Mouse (Mus musculus) stomach, embryonic 16.5 days (tissue): ENCODE measurements around the gene Cldn14. TPM values are rescaled to one million over a fixed set of nuclear protein-coding genes. Genes with fewer than 3 reads are reported as not detected.
"Not testable (repeated sequence)": the region's sequence is repeated elsewhere in the genome, so short reads cannot be mapped to it uniquely, and the experiment has no call there.

Experiments used
- ATAC-seq: fragments of 200-750 bp; cut with Nextera tagmentation; 2 replicates; pipeline ENCODE4 v1.8.0; 2017; ENCODE audit warnings: moderate number of reproducible peaks, moderate TSS enrichment; ENCODE audit not compliant: insufficient read depth, low FRiP score
- H3K27ac ChIP-seq: fragments of 300-500 bp; sonication (generic); 2 replicates; pipeline ENCODE4 v1.5.1; 2014; ENCODE audit warnings: low read length
- H3K27me3 ChIP-seq: fragments of 300-500 bp; sonication (generic); 2 replicates; pipeline ENCODE4 v1.6.1; 2014; ENCODE audit warnings: low read length, control low read depth, mixed read lengths; ENCODE audit not compliant: control insufficient read depth, insufficient read depth
- H3K36me3 ChIP-seq: fragments of 300-500 bp; sonication (generic); 2 replicates; pipeline ENCODE4 v1.6.1; 2014; ENCODE audit warnings: low read length; ENCODE audit not compliant: control insufficient read depth, insufficient read depth
- H3K4me1 ChIP-seq: fragments of 300-500 bp; sonication (generic); 2 replicates; pipeline ENCODE4 v1.6.1; 2014; ENCODE audit warnings: low read length, control low read depth, mixed read lengths; ENCODE audit not compliant: control insufficient read depth, insufficient read depth
- H3K4me2 ChIP-seq: fragments of 300-500 bp; sonication (generic); 2 replicates; pipeline ENCODE4 v1.6.1; 2014; ENCODE audit warnings: low read depth, low read length, mixed read lengths
- H3K4me3 ChIP-seq: fragments of 300-500 bp; sonication (generic); replicated peaks from 2 replicates; pipeline ENCODE4 v1.5.1; 2014; ENCODE audit warnings: mild to moderate bottlenecking, low read length
- H3K9ac ChIP-seq: fragments of 300-500 bp; sonication (generic); 2 replicates; pipeline ENCODE4 v1.6.1; 2014; ENCODE audit warnings: low read length
- H3K9me3 ChIP-seq: fragments of 300-500 bp; sonication (generic); replicated peaks from 2 replicates; pipeline ENCODE4 v1.6.1; 2016; ENCODE audit warnings: low read length, control low read depth; ENCODE audit not compliant: control insufficient read depth
- WGBS: fragments of 180-500 bp; shearing (Covaris S2); extraction: QIAGEN DNeasy Blood & Tissue Kit; methylation state at CpG from one replicate; pipeline ENCODE4 v1.1.7; 2014; 5-methylcytosine and 5-hydroxymethylcytosine counted together
- polyA plus RNA-seq: library from polyadenylated mRNA; unstranded; fragments of >200 nt; fragmentation: Nextera tagmentation; extraction: Ambion mirVana; gene quantifications from 2 replicates; pipeline ENCODE4 v1.2.1, GENCODE M21; 2015

Gene Cldn14
- polyA plus RNA-seq, 1 experiment from 2014 or later: 0.14 TPM

DNA sequence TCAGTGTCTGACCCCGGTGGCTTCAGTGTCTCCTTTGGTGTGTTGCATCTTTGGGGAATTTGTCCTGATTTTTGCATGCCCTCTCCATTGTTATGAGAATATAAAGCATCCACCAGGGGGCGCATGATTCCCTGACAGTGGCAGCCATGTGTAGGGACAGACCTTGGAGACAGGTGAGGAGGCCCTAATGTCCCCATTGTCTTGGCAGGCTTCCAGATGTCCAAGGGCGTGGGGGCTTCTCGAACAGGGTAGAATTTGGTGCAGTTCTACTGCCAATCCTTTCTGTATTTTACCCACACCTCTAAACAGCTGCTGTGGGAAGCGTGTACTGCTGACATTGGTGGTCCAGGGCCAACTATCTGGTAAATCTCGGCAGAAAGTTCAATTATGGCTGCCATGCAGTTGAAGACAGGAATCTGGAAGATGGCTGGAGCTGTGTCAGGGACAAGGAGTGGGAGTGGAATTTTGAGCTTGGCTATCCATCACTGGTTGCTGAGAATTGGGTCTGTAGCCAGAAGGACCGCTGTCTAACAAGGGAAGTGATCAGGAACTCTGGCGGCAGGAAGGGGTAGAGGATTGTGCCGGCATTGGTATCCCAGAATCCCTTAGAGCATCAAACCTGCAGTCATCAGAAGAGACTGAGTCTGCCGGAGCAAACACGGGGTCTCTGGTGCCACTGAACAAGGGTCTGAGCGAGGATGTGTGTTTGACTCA lies 29.8 kb upstream of the Cldn14 start:
- 57% methylated on average over 12 of the region's 12 CpGs for WGBS
- peak; percentile 27; the same call in 1 of the 2 replicates for ATAC-seq

DNA sequence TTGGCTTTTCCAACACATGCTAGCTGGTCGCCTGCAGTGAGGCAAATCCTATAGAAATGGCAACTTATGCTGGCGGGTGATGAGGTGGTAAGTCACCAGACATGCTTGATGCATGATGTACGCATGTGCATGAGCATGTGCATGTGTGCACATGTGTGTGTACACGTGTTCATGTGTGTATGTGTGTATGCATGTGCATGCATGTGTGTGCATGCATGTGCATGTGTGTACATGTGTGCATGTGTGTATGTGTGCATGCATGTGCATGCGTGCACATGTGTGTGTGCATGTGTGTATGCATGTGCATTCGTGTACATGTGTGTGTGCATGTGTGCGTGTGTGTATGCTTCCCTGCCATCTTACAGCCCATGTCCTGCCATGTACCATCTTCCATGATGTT lies 28.6 kb upstream of the Cldn14 start:
- H3K27ac ChIP-seq: no peak overlapping the region
- WGBS: 91% methylated on average over 7 of the region's 7 CpGs
- H3K27me3 ChIP-seq: no peaks in the 10 kb centered on the region
- no peaks in the 10 kb centered on the region for H3K36me3 ChIP-seq
- H3K9ac ChIP-seq: no peak overlapping the region
- no peak overlapping the region for H3K4me3 ChIP-seq
- no peaks in the 10 kb centered on the region; the same call in 1 of the 2 replicates for H3K4me1 ChIP-seq
- no peaks in the 10 kb centered on the region for H3K9me3 ChIP-seq
- ATAC-seq: no peak
- H3K4me2 ChIP-seq: no peak overlapping the region

More for the DNA sequence above, 29.8 kb upstream of the Cldn14 start:
- Histone ChIP-seq H3K27me3 (no peaks in the 10 kb centered on the region), H3K9me3 (no peaks in the 10 kb centered on the region), H3K9ac (no peak overlapping the region), H3K4me3 (no peak overlapping the region), H3K4me2 (no peak overlapping the region), H3K4me1 (no peaks in the 10 kb centered on the region; the same call in 1 of the 2 replicates), H3K36me3 (no peaks in the 10 kb centered on the region), H3K27ac (no peak overlapping the region)

DNA sequence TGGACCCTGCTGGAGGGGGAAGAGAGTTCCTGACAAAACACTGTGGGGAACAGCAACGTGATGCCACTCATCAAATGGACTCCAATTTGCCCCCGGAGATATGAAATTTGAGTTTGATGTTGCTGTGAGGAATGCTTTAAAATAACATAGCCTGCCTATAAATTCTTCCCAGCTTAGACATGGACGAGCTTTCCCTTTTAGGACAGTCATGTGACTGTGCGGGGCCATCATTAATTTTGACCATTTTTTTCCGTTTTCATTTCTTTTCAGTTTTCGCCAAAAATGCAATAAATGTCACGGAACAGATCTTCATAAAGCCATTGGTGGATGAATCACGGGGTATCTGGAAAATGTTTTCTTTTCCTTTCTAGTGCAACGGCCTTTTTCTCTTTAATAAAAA lies 25.5 kb upstream of the Cldn14 start:
- Histone ChIP-seq H3K4me3 (no peak overlapping the region), H3K4me2 (no peak overlapping the region), H3K36me3 (no peaks in the 10 kb centered on the region), H3K4me1 (no peaks in the 10 kb centered on the region), H3K9ac (no peak overlapping the region), H3K9me3 (no peaks in the 10 kb centered on the region), H3K27ac (no peak overlapping the region), H3K27me3 (no peaks in the 10 kb centered on the region)
- no peak for ATAC-seq
- WGBS: 59% methylated on average over 9 of the region's 9 CpGs

DNA sequence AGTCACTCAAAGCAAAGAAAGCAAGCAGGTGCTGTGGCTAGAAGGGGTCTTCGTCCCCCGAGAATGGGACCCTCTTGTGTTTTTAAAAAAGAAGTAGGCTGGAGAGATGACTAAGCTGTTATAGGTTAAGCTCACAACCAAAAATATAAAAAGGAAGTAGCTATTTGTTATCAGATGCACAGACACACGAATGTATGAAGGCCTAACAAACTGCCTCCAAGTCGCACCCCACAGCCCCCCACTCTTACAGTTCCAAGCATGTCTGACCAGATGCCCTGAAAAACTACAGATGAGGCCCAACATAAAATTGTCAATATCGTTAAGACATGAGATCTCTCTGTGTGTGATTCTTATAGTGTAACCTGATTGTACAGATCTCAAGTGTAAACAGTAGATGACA lies 23.6 kb upstream of the Cldn14 start:
- Histone ChIP-seq H3K4me3 (no peak overlapping the region), H3K4me2 (no peak overlapping the region), H3K9me3 (no peaks in the 10 kb centered on the region), H3K36me3 (no peaks in the 10 kb centered on the region), H3K27me3 (no peaks in the 10 kb centered on the region), H3K9ac (no peak overlapping the region), H3K27ac (no peak overlapping the region), H3K4me1 (no peaks in the 10 kb centered on the region)
- ATAC-seq: no peak
- 80% methylated on average over 5 of the region's 5 CpGs for WGBS

DNA sequence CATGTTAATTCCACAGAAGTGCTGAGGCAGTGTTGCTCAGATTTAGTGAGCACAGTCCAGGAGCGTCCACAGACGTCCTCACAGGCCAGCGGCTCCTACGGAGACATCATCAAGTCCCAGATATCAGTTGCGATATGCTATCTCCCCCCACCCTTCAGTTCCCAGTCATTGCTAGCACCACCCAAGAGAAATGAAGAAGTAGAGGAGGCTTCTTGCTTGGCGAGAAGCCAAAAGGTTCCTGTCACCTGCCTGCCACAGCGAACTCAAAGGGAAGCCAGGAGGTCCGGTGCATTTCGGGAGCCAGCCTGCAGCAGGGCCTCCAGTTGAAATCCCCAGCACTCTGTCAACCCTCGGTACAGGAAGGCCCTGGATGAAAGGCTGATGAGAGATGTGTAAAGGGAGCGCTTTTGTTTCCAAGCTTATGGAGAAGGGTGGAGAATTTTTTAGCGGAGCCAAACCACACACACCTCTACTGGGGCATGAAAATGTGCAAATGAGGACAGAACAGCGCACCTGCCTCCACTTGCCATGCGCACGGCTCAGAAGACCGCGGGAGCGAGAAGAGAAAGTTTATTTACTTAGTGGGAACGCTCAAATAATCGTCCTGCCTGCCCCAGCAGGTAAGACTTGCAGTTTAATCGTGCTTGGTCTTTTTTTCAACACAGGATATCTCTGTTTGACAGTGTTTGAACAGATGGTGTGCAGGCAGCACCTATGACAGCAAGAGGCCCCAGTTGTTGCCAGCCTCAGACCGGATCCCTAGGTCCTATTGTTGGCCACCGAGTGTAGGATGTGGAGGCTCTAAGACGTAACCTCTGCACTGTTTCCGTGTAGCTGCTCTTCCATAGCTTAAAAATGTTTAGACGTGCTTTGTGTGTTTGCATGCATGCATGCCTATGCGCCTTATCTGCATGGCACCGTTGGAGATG lies 15.0 kb upstream of the Cldn14 start:
- WGBS: 44% methylated on average over 28 of the region's 28 CpGs
- Histone ChIP-seq H3K4me3 (no peak overlapping the region), H3K4me2 (peak overlapping the region; percentile 17; the same call in 1 of the 2 replicates), H3K36me3 (no peaks in the 10 kb centered on the region), H3K27me3 (no peaks in the 10 kb centered on the region), H3K27ac (peak overlapping the region; percentile 82), H3K9ac (no peak overlapping the region), H3K4me1 (0 out of 2 replicates have a peak, but pooled peaks cover 2% of the 10 kb centered on the region), H3K9me3 (peaks cover 9% of the 10 kb centered on the region)
- ATAC-seq: peak; percentile 79; the same call in 1 of the 2 replicates

DNA sequence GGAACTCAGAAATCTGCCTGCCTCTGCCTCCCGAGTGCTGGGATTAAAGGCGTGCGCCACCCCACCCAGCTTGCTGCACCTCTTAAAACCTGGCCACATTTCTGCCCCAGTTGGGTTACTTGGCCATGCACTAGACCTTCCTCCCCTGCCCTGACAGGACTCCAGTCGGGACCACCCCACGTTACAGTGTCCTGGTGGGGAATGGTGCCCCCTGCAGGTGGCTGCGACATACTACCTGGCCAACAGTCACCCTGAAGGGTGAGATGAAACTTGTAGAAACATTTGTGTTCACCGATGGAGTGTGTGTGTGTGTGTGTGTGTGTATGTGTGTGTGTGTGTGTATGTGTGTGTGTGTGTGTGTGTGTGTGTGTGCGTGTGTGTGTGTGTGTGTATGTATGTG lies 11.1 kb upstream of the Cldn14 start:
- H3K27ac ChIP-seq, H3K9ac ChIP-seq, ATAC-seq, H3K4me3 ChIP-seq, H3K36me3 ChIP-seq, H3K9me3 ChIP-seq, H3K27me3 ChIP-seq, H3K4me2 ChIP-seq, H3K4me1 ChIP-seq: not testable (repeated sequence)
- WGBS: 67% methylated on average over 8 of the region's 8 CpGs

DNA sequence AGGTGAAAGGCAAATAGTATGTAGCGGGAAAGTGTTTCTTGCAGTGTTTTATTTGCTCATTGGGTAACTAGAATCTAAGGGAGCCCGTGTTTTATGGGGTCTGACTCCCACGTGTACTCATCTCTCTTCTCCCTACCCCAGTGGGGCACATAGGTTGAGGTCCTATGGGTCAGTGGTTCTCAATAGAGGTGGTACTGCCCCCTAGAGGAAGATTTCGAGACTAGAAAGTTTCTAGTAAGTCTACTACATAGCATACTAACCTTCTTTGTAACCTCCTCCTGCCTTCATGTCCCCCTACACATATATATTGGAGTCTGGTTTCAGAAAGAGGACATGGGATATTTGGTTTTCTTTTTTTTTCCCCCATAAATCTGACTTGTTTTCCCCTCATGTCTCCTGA lies 9.3 kb upstream of the Cldn14 start:
- Histone ChIP-seq H3K4me3 (no peak overlapping the region), H3K9me3 (no peaks in the 10 kb centered on the region), H3K36me3 (no peaks in the 10 kb centered on the region), H3K9ac (no peak overlapping the region), H3K4me2 (no peak overlapping the region), H3K4me1 (no peaks in the 10 kb centered on the region), H3K27me3 (no peaks in the 10 kb centered on the region), H3K27ac (no peak overlapping the region)
- WGBS: 82% methylated on average over 4 of the region's 4 CpGs
- ATAC-seq: no peak

DNA sequence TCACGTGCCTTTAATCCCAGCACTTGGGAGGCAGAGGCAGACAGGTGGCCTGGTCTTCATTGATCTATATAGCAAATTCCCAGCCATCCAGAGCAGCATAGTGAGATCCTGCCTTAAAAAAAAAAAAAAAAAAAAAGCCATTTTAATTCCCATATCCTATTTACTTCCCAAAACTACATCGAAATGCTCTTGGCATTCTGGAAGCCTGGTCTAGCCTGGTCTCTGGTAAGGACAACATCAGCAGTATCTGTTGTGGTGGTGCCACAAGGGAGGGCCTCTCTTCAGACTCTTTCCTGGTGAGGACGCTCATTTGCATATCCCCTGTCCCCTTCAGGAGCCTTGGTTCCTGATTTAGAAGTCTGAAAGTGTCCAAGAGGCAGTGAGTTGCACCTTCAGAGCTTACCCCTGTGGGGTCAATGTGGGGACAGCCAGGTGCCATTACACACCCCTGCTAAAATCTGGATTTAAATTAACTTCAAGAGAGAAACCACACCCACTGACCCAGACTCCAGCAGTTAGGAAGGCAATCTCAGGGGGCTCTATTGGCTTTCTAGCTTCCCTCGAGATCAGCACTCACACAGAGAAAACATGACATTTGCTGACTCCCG lies 6.0 kb upstream of the Cldn14 start:
- H3K4me3 ChIP-seq: no peak overlapping the region
- H3K36me3 ChIP-seq: no peaks in the 10 kb centered on the region
- no peaks in the 10 kb centered on the region for H3K4me1 ChIP-seq
- H3K9me3 ChIP-seq: no peaks in the 10 kb centered on the region
- H3K27ac ChIP-seq: no peak overlapping the region
- no peak for ATAC-seq
- no peak overlapping the region for H3K9ac ChIP-seq
- no peak overlapping the region for H3K4me2 ChIP-seq
- WGBS: 83% methylated on average over 5 of the region's 5 CpGs
- no peaks in the 10 kb centered on the region for H3K27me3 ChIP-seq
